Mouse (Mus musculus) heart, postnatal 0 days (tissue): ENCODE data around the gene Rabep2.
"Not testable (repeated sequence)": the region's sequence is repeated elsewhere in the genome, so short reads cannot be mapped to it uniquely, and the experiment has no call there.

ENCODE experiments used
- CTCF ChIP-seq: IDR thresholded peaks from 2 replicates; pipeline ENCODE4 v1.5.1; 2016; ENCODE audit warnings: antibody characterized with exemption, control low read depth, low read depth
- EP300 ChIP-seq: IDR thresholded peaks from 2 replicates; pipeline ENCODE4 v1.6.1; 2016; ENCODE audit warnings: antibody characterized with exemption, low read depth

DNA sequence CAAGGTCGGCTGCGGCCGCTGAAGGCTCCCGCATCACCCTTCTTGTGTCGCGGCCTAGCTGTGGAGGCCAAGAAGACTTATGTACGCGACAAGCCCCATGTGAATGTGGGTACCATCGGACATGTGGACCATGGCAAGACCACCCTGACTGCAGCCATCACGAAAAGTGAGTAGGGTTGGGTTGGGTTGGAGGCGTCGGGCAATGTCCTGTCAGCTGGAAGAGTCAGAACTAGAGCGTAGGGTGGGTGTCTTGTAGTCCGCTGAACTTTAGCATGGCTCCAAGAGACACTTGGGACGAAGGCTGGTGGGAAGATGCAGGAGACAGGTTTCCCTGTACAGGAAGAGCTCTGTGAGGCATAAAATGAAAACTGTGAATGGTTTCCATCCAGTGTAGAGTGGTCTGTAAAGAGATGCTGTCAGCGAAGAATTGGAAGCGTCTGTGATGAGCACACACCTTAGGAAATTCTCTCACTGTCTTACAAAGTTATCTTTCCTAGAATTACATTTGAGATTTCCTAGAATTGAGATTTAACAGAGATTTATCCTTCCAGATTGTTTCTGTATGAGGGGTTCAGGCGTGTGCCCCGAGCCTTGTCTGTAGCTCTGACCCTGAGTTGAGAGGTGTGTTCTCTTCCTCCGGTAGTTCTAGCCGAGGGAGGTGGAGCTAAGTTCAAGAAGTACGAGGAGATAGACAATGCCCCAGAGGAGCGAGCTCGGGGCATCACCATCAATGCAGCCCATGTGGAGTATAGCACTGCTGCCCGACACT, 59.2 kb downstream of the Rabep2 start:
- TF ChIP-seq CTCF, EP300: not testable (repeated sequence)
